Mouse (Mus musculus): ENCODE results near the gene Ticrr. TPM values are rescaled to one million over a fixed set of nuclear protein-coding genes. Genes with fewer than 3 reads are reported as not detected.

Gene Ticrr
- total RNA-seq, 2 experiments from 2014 or later: 12.4 to 22.8 TPM

DNA sequence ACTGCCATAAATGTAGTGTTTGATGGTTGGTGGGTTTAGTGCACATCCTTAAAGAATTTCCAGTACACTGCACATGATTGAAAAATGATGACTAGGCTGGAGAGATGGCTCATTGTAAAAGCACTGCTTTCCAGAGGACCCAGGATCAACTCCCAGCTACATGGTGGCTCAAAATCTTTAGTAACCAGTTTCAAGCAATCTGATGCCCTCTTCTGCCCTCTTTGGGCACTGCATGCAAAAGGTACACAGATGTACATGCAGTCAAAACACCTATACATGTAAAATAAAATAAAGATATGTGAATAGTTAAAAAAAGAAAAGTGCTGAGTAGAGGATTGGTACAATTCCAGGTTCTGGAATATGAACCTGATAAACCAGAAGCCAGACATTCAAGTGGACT lies 19.2 kb downstream of the Ticrr start:
- no peak for ATAC-seq (ENCODE audit: poor library complexity, severe bottlenecking)

DNA sequence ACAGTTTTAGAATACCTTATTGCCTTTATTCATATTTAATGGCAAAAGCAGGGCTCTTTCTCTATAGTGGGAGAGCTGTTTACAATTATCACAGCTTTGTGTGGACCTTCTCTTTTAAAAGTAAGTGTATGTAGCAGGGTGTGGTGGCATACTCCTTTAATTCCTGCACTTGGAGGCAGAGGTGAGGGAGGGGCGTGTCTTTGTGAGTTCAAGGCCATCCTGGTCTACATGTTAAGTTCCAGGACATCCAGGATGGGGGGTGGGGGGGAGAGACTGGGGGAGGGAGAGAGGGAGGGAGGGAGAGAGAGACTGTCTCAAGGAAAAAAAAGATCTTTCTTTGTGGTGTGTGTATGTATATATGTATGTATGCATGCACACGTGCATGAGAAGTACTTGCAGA lies 20.2 kb downstream of the Ticrr start:
- no peak for ATAC-seq (ENCODE audit: poor library complexity, severe bottlenecking)

DNA sequence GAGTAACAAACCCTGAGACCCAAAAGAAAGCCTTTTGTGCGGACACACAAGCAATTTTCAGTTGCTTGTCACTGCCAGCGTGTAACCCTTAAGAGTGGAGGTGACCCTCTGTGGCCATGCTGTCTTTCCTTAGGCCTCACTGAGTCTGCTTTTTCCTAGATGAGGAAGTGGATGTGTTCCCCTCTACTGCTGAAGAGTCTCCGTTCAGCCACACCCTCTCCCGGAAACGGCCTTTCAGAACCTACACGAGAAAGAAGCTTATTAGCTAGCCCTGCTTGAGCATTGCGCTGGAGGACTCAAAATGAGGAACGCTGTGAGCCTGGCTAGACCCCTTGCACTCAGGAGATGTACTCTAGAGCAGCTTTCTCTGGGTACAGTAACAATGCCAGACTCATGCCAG lies 36.5 kb downstream of the Ticrr start:
- peak; percentile 70 for ATAC-seq (ENCODE audit: poor library complexity, severe bottlenecking)

DNA sequence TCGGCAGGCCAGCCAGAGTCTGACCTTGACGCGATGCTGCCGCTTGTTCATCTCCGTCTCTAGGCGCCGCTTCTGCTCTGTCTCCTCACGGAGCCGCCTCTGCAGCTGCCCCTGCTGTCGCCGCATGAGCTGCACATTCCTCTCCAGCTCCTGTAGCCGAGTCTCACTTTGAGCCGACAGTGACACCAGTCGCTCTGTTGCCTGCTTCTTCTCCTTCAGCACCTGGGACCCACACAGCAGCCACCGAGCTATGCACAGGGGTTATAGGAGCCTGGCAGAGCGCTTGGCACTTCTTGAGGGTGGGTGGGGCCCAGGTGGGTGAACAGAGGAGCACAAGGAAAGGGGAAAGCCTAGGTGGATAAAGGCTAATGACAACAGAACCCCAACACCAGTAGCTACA lies 42.8 kb downstream of the Ticrr start:
- no peak for ATAC-seq (ENCODE audit: poor library complexity, severe bottlenecking)

DNA sequence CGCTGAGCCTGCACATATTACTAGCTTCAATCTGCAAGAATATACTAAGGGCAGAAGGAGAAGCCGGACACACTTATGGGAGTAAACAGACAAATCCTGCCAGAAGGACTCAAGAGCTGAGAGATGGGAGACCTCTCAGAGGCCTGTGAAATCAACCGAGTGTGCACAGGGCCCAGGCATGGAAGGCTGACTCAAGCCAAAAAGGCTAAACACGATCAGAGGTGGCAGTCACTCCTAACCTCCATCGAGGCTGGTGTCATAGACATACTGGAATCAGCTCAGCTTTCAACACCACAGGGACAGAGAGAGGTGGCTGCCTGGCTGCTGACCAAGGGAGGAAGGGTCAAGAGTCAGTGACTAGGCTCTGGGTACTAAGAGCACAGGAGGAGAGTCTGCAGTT lies 45.2 kb downstream of the Ticrr start:
- no peak for ATAC-seq (ENCODE audit: poor library complexity, severe bottlenecking)

DNA sequence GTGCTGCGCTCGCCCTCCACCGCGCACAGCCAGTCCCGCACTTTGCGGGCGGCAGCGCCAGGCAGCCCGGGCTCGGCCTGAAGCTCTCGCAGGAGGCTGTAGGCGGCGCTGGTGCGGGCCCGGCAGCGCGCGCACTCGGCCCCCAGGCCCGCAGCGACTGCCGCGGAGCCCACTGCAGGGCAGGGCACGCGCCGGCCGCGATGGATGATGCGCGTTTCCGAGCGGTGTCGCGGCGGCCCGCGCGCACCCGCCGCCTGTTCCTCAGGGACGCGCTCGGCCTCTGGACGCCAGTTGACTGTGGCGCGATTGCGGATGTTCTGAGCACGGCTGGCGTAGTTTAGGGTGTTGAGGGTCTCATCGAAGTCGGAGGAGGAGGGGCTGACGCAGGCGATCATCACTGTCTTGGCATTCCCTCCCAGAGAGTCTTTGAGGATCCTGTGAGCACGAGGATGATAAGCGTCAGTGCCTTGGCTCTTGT lies 50.2 kb downstream of the Ticrr start:
- no peak for ATAC-seq (ENCODE audit: poor library complexity, severe bottlenecking)

DNA sequence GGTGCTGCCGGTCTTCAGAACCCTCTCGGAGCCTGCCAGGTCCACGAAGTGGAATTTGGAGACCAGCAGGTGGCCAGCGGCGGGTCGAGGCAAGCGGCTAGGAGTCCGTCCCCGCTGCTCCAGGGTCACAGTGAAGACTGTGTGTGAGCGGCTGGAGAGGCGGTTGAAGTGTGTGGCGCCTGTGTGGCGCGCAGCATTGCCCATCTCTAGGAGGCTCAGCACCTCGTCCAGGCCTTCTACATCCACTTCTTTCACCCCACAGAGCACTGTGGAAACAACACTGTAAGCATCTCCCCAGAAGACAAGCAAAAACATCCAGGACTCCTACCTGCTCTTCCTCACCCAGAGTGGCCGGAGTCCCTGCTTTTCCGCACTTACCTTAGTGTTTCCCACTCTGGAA lies 50.8 kb downstream of the Ticrr start:
- ATAC-seq (ENCODE audit: poor library complexity, severe bottlenecking): no peak

DNA sequence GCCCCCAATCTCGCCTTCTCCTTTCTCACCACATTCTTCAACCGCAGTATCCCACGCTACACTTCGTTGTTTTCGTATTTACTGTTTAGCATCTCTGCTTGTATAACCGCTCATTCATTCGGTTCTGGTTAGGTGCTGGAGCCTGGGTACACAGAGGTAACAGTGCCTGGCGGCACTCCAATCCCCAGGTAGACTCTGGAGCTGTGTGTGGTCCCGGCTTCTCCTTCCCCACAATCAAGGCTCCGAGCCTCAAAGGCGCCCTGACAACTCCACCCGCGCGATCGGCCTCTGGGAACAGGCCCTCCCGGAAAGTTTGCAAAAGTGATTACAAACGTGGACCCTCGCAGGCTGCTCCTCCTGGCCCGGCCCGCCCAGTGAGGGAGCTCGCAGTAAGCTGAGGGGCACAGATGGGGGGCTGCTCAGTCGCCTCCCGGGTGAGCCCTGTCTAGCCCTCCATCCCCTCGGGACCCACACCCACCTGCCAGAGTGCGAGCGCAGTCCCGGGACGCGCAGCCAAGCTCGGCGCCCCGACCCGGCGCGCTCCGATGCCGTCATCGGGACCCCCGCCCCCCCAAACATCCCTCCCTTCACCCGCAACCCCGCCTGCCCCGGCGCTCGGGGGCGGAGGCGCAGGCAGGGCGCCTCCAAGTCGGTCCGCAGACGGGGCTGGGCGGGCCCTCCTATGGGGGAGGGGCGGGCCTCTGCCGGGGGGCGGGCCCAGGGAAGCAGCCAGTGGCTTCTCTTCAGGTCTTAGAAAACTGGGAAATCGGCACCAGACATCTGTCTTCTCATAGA lies 55.4 kb downstream of the Ticrr start, which contains the start of gene Kif7:
Kif7 (minus strand) TSS at position 534 of the 795 bp plus-strand sequence.
- ATAC-seq (ENCODE audit: poor library complexity, severe bottlenecking): peak; percentile 69

DNA sequence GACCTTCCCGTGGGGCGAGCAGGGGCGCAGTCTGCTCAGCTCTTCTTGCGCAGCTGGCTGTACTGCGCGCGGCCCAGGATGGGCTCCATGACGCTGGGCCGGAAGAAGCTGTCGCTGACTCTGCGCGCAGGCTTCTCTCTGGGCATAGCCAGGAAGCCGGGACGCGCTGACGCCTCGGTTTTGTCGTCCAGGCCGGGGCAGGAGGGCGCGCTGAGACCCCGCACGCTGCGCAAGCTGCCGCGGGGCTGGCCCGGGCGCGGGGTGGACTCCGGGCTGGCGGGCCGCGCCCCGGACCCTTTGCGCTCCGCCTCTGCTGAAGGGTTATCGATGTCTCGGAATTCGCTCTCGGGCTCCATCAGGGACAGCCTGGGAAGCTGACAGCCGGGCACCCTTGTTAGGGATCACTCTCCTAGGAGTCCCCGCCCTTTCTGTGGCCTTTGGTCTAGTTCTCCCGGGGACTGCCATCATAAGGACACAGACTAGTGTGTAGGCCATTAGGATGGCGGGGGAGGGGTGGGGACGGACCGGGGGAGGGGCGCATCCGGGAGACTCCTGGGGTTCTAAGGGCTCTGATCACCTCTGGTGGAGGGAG lies 61.5 kb downstream of the Ticrr start:
- peak; percentile 33; the same call in 1 of the 2 replicates for ATAC-seq (ENCODE audit: poor library complexity, severe bottlenecking)

DNA sequence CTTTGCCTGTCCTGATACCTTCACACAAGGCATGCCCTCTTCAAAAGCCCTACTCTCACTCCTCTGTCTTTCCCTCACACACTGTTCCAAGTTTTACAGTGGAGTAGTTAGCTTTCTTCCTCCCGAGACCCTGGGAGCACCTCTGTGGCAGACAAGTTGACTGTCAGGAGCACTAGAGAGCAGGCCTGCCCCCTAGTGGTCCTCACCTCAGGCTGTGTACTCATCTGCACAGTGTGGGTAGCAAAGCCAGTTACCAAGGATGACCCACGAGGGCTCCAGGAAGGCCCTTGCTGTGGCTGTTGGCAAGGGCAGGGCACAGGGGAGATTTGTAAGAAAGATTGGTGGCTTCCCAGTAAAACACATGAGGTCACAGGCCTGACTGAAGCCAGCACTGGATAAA lies 67.1 kb downstream of the Ticrr start:
- ATAC-seq (ENCODE audit: poor library complexity, severe bottlenecking): peak; percentile 60

DNA sequence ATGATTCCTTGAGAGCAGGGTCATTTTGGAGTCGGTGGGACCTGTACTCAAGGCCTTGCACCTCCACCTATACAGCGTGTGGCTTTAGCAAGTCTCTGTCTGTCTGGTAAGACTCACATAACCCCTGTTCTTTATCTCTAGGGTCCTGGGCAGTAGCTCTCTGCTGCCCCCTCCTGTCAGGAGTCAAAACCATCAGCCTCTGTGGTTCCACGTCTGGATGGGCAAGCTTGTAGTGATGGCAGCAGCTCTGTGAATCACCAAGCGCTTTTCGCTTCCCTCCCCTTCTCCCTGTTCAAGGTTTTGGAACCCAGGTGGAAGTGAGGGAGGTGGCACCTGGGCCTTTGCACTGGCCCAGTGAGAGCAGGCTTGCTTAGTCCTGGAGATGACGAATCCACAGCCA lies 68.2 kb downstream of the Ticrr start:
- peak; percentile 71 for ATAC-seq (ENCODE audit: poor library complexity, severe bottlenecking)

DNA sequence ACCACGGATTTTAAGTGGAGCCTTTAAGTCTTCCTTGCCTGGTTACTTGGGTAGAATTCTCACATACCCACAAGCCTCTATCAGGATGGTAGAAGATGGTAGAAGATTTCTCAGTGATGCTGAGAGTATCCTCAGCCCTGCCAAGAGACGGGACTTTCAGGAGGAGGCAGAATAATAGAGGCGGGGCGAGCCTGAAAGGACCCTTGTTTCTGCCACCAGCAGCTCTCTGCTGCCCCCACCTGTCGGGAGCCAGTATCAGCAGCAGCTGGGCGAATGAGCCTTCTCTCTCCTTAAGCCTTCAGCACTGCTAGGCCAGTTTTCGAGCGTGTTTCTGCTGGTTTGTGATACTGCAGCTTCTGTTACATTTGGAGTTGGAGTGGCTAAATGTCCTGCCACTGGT lies 69.2 kb downstream of the Ticrr start:
- peak; percentile 65; the same call in 1 of the 2 replicates for ATAC-seq (ENCODE audit: poor library complexity, severe bottlenecking)

DNA sequence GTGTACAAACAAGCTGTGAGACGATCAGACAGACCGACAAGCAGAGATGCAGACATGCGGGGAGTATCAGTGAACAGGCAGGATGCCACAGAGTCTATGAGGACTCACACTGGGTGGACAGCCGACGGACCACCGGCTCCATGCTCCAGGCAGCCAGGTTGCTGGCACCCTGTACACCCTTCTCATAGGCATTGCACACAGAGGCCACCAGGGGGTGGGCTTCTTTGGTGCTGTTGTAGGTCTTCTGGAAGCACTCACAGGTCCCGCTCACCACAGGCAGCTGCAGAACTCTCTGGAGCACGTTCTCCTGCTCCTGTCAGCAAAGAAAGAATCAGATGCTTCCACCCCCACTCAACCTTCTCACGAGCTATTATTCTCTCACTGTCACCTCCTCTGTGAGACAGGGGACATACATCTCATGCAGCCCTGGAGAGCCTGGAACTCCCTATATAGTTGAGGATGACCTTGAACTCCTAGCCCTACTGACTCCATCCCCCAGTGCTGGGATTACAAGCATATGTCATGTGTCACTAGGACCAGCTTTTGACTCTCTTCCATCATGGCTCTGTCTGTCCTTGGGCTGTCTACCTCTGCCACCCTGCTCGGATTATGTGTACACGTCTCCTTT lies 69.9 kb downstream of the Ticrr start:
- no peak for ATAC-seq (ENCODE audit: poor library complexity, severe bottlenecking)

DNA sequence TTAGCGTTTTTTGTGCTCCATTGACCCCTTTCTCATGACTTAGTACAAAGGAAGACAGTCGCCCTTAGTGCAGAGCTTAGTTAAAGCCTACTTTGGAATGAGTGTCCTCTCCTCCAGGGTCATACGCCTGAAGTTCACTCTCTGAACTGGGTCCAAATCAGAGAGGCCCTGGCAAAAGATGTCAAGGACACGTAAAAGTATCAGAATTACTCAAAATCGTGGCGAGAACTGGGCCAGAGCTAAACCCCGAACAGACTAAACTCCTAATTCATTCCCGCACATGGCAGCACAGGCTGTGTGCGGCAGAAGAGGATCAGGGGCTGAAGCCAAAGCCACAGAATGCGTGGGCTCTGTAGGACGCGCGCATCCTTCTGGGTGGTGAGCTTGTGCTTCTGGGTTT lies 71.4 kb downstream of the Ticrr start:
- no peak for ATAC-seq (ENCODE audit: poor library complexity, severe bottlenecking)

DNA sequence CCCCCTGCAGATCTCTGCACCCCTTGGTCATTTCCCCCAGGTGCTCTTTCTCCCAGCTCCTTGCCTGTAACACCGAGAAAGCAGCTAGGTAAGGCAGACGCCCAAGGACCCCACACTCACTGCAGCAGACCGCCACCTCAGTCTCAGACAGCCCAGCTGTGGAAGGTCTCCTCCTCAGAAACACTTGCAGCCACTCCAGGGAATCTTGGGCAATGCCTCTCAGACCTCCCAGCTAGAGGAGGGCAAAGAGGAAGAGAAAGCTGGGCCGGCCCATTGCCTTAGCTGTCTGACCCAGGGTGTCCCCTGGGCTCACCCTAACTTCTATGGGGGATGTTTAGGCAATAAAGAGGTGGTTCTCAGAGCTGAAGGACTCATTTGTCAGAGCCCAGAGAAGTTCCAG lies 72.6 kb downstream of the Ticrr start, which contains the start of gene Plin1:
Plin1 (minus strand) TSS at position 282 of the 400 bp plus-strand sequence.
- peak; percentile 79 for ATAC-seq (ENCODE audit: poor library complexity, severe bottlenecking)

DNA sequence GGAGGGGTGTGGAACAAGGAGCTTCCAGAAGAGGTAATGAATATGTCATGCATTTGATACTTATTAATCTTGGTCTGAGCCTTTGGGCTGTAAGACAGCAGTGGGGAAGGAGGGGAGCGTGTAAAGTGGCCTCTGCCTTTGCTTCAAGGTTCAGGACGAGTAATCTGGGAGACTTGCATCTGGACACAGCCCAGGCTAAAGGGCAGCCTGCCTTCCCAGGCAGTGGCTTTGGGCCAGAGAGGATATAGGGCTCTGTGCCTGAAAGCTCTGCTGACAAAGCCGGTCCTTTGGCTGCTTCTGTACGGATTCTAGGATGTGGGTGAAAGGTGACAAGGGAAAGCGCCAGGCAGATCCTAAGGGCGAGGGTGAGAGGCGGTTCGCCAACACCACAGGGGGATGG lies 74.6 kb downstream of the Ticrr start:
- ATAC-seq (ENCODE audit: poor library complexity, severe bottlenecking): no peak

DNA sequence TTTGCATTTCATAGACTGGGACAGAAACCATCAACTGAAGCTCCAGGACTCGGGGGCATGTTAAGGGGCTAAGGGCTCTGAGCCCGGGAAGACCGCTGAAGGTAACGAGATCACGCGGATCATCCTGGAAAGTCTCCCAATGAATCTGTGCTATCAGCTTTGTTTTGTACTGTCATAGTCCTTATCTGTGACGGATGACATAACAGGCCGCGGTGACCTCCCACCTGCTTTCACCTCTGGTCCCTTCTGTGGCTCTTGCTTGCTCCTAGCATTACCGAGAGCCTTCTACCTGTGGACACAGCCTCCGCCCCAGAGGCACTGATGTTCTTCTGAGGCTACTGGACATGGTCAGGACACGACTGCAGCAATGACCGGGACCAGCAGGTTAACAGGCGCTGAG lies 76.5 kb downstream of the Ticrr start:
- ATAC-seq (ENCODE audit: poor library complexity, severe bottlenecking): no peak

DNA sequence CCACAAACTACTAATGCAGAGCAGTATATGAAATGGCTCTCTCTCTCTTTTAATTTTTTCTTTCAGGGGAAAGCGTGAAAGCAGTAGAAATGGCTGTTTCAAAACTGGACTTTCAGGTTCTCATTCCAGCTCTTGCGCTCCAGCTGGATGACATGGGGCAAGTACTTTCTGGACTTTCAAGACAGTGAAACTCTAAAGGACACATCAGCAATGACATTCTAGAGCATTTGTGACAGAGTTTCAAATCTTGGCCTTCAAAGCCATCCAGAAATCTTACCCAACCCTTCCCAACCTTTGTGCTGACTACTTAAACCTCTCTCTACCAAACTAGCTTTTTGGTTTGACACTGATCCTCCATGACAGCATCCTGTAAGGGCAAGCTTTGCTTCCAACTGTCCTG lies 78.9 kb downstream of the Ticrr start:
- ATAC-seq (ENCODE audit: poor library complexity, severe bottlenecking): no peak

DNA sequence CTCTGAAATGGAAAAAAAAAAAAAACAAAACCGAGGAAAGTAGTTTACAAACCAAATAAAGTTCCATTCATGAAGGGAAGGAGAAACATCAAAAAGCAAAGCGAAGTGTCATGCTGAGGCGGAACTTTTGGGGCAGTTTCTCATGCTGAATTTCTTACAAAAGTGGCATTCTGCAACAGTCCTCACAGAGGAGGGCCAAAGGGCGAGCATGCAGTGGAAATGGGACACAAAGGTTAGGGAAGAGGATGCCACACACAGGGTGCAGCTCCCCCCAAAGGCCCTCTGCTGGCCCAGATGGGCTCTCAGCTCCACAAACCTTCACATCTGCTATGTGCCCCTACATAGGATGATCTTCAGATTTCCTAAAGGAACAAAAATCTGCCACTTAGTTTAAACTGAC lies 80.3 kb downstream of the Ticrr start:
- no peak for ATAC-seq (ENCODE audit: poor library complexity, severe bottlenecking)

DNA sequence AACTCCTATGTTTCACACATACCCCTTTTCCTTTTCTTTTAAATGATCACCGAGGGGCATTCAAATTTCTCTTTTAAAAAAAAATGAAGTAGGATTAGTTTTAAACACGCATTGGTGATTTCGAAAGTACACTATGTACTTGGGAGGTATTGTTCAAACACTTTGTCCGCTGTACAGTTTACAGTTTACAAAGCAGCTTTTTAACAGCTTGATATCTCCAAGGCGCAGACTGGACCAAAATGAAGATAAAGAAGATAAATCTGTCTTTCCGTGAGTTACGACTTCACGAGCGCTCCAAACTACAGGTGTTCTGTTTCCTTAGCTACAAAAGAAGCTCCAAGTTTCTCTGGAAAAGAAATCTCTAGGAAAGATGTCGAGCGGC lies 82.3 kb downstream of the Ticrr start:
- no peak for ATAC-seq (ENCODE audit: poor library complexity, severe bottlenecking)

DNA sequence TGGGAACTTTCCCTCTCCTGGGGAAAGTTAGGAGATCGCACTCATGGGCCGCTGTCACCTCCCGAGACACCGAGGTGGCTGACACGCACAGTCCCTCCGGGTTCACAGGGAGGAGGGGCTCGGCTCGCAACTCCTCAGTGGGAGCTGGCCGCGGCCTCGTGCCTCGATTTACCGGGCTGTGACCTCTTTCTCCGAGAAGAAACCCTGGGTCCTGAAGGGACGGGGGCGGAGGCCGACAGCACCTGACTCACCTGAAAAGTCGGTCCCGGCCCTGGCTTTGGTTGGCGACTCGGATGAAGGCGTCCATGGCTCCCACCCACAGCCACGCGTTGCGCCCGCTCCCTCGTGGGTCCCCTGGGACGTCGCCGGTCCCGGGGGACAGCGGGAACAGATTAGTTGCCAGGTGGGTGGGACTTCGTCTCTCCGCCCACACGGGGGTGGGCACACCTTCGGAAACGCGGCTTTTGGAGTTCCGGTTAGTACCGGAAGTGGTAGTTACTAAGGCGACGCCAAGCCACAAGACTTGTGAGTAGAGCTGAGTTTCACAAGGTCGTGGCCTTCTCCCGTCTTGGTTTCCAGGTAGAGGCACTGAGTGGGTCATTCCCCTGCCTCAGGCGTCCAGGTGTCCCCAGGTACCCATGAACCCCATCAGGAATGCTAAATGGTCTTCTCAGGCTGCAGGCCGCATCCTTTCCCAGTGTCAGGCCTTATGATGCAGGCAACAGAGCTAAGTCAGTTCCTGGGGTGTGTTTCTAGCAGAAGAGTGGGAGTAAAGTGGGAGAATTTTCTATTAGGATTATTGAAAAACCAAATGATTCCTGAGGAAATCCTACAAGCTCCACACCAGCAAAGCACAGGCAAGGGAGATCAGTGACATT lies 82.9 kb downstream of the Ticrr start, which contains the start of the genes Pex11a and Wdr93:
Pex11a (minus strand) TSS at position 473 of the 878 bp plus-strand sequence.
Wdr93 (plus strand) TSS at position 505 of the 878 bp plus-strand sequence.
- peak; percentile 99 for ATAC-seq (ENCODE audit: poor library complexity, severe bottlenecking)
